Mouse (Mus musculus): Measurements from ENCODE around the gene Gm3045.

DNA sequence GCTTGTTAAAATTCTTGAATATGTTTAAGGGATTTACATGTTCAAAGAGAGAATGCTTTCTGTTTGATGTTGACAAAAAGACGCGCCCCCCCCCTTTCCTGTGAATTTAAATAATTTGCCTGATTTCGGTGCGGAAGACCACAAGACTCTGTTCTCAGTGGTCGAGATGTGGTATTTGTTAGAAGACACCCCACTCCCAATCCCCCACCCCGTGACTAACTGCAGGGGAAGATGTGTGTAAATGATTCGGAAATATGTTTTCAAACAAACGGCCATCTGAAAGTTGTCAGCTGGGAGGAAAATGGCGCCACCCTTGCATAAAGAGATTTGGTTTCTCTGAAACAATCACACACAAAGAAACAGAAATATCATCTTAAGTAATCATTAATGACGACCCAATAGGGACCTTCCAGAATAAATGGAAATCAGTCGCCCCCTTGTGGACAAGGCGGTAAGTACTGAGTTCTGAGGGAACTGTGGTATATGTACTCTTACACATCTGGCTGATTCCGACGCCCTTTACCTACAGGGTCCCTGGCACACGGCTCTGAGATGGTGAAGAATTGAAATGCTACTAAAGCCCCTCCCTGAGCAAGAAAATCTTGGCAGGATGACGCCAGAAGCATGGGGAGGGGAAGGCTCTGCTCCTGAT, 4.2 kb upstream of the Gm3045 start:
- TF ChIP-seq POLR2A (IDR thresholded peaks at IDR 0.05; ENCODE audit: extremely low read depth, insufficient read depth, low read length) (no peak), CTCF (IDR thresholded peaks at IDR 0.05; ENCODE audit: low read depth, low read length) (no peak)
